Mouse (Mus musculus) gastrocnemius, postnatal 4 days (tissue): Measurements from ENCODE around the gene Otog. TPM values are rescaled to one million over a fixed set of nuclear protein-coding genes. Genes with fewer than 3 reads are reported as not detected.

ENCODE experiments used
- DNase-seq, 2 experiments: peaks; one replicate each; pipeline ENCODE4 v3.0.0; 2021 to 2022; ENCODE audit warnings: low spot score in 2 of 2, mixed read lengths in 2 of 2
- total RNA-seq, 2 experiments: library from RNA; stranded (reverse); gene quantifications; 2 replicates each; pipeline ENCODE4 v1.2.3; 2021

Otog gene
- total RNA-seq, 2 experiments from 2014 or later: 0.21 to 0.34 TPM

DNA sequence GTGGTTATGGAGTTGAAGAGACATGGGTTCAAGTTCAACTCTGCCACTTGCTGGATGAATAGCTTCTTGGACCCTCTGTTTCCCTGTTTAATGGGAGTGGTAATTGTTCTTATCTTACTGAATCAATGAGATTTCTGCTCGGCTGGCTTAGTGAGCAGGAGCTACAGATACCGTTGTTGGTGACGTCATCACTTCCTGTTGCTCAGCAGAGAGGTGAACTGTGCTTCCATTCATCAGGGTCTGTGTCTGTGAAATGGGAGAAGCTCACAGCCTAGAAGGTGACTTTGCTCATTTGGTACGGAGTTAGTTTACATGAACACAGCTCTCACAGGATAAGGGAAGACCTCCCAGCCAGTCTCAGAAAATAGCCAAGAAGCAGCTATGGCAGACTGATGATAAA is 113.1 kb downstream of the Otog start:
- no peak for DNase-seq

Other genes starting within 250 kb of the Otog start
- under 1 TPM; 0.29 to 0.83 TPM for gene Abcc6, start 210.7 kb upstream of the Otog start, total RNA-seq
- gene Nomo1, start 207.3 kb upstream of the Otog start, total RNA-seq: 10 to 100 TPM; 44.1 to 47.6 TPM
- gene Kcnj11, start 140.2 kb upstream of the Otog start, total RNA-seq: 10 to 100 TPM; 41.4 to 45.1 TPM
- 1 to 10 TPM; 4.6 to 6.3 TPM for gene Abcc8, start 61.0 kb upstream of the Otog start, total RNA-seq
- under 1 TPM; 0.52 to 0.88 TPM for gene Ush1c, start 2.5 kb upstream of the Otog start, total RNA-seq
- 10 to 100 TPM; 63.8 to 76.5 TPM for gene Myod1, start 135.5 kb downstream of the Otog start, total RNA-seq
- gene Kcnc1, start 155.5 kb downstream of the Otog start, total RNA-seq: 10 to 100 TPM; 15.8 to 20.2 TPM